Mouse (Mus musculus): ENCODE results near the gene Prr36. TPM values are rescaled to one million over a fixed set of nuclear protein-coding genes. Genes with fewer than 3 reads are reported as not detected.
A peak's percentile ranks its signal among the peaks of the same experiment; 100 is the strongest.
"Not testable (repeated sequence)": the region's sequence is repeated elsewhere in the genome, so short reads cannot be mapped to it uniquely, and the experiment has no call there.

Gene Prr36
- polyA plus RNA-seq (2016; fragmentation: Nextera tagmentation; extraction: Ambion mirVana), result 37.1 and 47.6 TPM in 2 replicates

DNA sequence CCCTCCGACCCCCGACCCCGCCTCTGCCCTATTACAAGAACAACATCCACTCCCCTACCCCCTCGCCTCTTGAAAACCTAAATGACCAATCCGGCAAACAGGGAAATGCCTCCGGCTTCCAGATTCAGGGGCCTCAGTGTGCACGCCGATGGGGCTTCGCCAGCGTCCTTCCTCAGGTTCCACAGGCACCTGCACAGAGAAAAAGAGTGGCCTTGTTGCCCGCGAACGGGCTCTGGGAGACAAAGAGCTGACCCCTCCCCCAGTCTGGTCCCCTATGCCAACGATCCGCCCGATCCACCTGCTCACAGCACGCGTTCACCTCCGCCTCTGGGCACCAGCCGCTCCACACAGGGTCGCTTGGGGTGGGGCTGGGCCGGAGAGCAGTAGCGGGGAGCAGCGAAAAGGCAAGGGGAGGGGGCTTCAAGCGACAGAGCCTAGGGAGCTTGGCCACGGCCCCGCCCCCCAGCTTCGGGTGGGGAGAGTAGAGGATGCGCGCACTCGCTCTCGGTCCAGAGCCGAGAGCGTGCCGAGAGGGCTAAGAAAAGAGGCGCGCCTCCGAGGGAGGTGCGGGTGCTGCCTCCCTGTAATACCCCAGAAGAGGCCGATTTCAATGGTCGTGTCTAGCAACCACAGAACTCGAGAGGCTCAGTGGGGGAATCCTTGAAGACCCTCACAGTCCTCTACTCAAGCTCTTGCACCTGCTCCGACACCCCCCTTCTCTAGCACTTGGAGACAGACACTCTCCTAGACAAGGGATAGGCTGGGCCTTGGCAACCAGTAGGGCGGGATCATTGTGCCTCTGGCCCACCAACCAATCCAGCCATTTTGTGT lies at the start of gene Prr36:
Prr36 (minus strand) TSS at position 669 of the 831 bp plus-strand sequence.
- Histone ChIP-seq H3K27ac (replicated peaks) (peak within 1 kb of the TSS; percentile 86), H3K27me3 (peaks cover 25% of the 10 kb centered on the region; the same call in 1 of the 2 replicates), H3K36me3 (0 out of 2 replicates have a peak, but pooled peaks cover 7% of the 10 kb centered on the region), H3K4me2 (replicated peaks) (peak within 1 kb of the TSS; percentile 82), H3K4me1 (peaks cover 45% of the 10 kb centered on the region), H3K4me3 (peak within 1 kb of the TSS; percentile 57), H3K9ac (replicated peaks) (peak within 1 kb of the TSS; percentile 76), H3K9me3 (no peaks in the 10 kb centered on the region)
- ATAC-seq (ENCODE audit: low FRiP score, low read depth), result peak; percentile 91
- under 1% methylated on average over 44 of the region's 44 CpGs for WGBS

DNA sequence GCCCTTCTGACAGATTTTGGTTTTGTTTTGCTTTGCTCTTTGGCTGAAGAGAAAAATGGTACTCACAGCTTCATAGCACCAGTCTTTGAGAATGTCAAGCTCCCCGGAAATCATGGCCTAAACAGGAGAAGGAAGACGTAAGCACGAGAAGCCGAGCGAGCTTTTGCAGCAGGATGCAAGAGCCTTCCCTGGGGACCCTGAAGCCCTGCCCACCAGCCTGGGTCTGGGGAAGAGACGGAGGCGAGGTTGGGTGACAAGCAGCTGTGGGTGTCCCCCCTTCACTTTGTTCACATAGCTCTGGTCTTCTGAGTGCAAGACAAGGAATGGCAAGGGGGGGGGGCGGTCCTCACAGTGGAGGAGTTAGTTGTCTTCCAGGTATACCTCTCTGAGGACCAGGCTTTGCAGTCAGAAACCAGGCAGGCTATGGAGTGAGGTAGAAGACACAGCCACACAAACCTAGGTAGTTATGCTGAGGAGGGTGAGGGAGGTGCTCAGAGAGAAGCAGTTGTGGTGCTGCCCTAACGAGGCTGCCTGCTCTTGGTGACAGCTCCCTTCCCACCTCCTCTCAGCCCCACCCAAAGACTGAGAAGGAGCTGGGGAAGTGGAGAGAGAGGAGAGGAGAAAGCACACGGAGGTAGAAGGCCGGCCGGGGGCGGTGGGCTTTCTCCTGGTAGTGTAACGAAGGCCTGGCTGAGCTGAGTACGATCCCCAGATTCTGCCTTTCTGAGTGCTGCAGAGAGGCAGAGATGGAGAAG lies 48.1 kb upstream of the Prr36 start:
- Histone ChIP-seq H3K4me2 (replicated peaks) (no peak overlapping the region), H3K4me1 (no peaks in the 10 kb centered on the region), H3K27ac (replicated peaks) (no peak overlapping the region), H3K4me3 (no peak overlapping the region), H3K36me3 (peaks cover 98% of the 10 kb centered on the region), H3K9me3 (no peaks in the 10 kb centered on the region), H3K9ac (replicated peaks) (no peak overlapping the region), H3K27me3 (no peaks in the 10 kb centered on the region)
- no peak for ATAC-seq (ENCODE audit: low FRiP score, low read depth)
- WGBS, result 93% methylated on average over 15 of the region's 15 CpGs

DNA sequence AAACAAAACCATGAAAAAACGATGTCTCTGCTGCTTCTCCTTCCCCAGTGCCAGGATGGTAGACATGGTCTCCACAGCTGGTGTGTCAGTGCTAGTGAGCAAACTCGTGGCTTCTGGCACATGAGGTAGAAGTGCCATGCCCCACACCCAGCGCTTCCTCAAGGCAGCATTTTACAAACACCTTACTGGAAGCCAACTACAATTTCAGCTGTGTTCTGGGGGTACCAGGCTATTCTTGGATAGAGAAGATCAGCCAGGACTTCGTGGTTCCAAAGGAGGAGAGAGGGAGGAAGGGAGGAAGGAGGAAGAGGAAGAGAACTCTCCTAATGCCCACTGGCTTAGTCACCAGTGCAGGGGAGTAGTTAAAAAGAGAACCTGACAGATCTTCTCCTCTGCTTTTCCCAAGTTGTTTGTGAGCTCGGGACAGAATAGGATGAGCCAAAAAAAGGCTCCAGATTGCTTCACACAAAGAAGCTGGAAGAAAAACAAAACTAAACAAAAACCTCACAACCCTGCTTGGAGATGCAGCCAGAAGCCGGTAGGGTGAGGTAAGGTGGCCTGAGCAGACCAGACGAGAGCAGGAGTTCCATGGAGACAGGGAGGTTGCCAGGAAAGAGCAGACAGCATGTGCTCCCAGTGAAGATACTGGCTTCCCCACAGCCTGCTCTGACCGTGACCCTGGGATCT lies 46.0 kb upstream of the Prr36 start:
- peaks cover 86% of the 10 kb centered on the region for H3K36me3 ChIP-seq
- no peak overlapping the region for H3K27ac ChIP-seq (replicated peaks)
- no peak overlapping the region for H3K4me2 ChIP-seq (replicated peaks)
- no peak overlapping the region for H3K4me3 ChIP-seq
- H3K9ac ChIP-seq (replicated peaks), result no peak overlapping the region
- 91% methylated on average over 8 of the region's 8 CpGs for WGBS
- peaks cover 10% of the 10 kb centered on the region for H3K4me1 ChIP-seq
- no peaks in the 10 kb centered on the region for H3K9me3 ChIP-seq
- ATAC-seq (ENCODE audit: low FRiP score, low read depth), result no peak
- H3K27me3 ChIP-seq, result no peaks in the 10 kb centered on the region

DNA sequence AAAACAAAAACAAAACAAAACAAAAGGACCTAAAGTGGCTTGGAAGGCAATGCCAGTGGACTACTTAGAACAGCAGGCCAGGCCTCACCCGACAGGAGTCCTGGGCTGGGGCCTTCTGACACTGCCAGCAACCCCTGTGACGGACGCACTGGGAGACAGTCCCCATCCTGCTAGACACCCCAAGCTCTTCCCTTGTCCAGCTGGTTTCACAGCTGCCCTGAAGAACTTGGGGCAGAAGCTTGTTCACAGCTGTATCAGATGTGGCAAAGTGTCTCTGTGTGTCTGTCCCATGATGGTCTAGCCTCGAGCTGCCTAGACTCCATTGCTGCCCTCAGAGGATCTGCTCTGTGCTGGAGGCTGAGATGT lies 42.5 kb upstream of the Prr36 start:
- ATAC-seq (ENCODE audit: low FRiP score, low read depth), result no peak
- Histone ChIP-seq H3K36me3 (peaks cover 72% of the 10 kb centered on the region), H3K4me3 (no peak overlapping the region), H3K4me1 (peaks cover 27% of the 10 kb centered on the region), H3K27ac (replicated peaks) (peak overlapping the region; percentile 94), H3K9ac (replicated peaks) (peak overlapping the region; percentile 90), H3K9me3 (no peaks in the 10 kb centered on the region), H3K4me2 (replicated peaks) (0 out of 2 replicates have a peak overlapping the region, but pooled peaks have one; percentile 71), H3K27me3 (no peaks in the 10 kb centered on the region)
- WGBS, result 82% methylated on average over 4 of the region's 4 CpGs

DNA sequence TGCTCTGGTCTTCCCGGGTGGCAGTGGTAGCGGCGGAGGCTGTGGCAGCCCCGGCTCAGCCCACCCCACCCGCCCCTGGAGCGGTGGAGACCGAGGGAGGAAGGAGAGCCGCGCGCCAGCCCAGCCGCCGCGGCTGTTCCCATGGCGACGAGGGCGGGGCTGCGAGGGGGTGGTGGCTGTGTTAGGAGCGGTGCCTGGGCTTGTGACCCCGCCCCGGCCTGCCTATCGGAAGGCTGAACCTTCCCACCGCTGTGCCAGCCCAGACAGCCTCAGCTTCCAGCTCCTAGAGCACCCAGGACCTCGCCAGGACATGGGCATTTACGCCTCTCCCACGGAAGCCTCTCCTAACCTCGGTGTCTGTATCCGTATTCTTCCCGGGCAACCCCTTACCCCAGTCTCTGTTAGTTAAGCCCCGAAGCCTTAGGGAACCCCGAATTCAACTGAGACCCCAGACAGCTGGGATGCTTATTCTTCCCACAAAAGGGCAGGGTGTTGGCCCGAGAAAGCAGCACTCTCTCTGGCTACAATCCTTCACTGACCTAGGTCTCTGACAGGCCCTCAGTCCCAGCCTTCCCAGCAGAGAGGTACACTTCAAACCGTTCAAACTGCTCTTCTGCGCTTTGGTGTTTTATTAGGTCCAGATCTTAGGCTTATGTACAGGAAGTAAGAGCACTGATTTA lies 42.0 kb upstream of the Prr36 start, which contains the start of gene Ctxn1:
Ctxn1 (minus strand) TSS at position 150 of the 680 bp plus-strand sequence.
- 6% methylated on average over 26 of the region's 33 CpGs for WGBS
- peak; percentile 92 for ATAC-seq (ENCODE audit: low FRiP score, low read depth)
- Histone ChIP-seq H3K4me1 (peaks cover 30% of the 10 kb centered on the region), H3K4me3 (peak within 1 kb of the TSS; percentile 74), H3K9me3 (no peaks in the 10 kb centered on the region), H3K9ac (replicated peaks) (peak within 1 kb of the TSS; percentile 90), H3K27me3 (no peaks in the 10 kb centered on the region), H3K36me3 (peaks cover 68% of the 10 kb centered on the region), H3K4me2 (replicated peaks) (peak within 1 kb of the TSS; percentile 71), H3K27ac (replicated peaks) (peak within 1 kb of the TSS; percentile 94)

DNA sequence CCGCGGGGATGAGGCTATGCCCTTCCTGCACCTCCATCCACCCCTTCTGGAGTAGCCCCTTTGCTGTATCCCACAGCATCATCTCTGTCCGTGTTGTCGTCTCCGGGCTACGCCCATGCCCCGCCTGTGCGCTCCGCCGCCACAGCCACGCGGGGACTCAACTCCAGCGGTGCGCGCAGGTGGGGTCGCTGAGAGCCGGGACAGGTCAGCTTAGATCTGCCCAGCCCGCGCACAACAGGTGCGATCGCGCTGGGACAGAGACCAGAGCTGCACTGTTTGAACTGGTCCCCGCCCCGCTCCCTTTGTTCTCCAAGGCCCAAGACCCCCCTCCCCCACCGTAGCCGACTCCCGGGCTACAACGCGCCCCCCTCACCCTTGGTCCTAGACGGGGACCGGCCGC lies 41.4 kb upstream of the Prr36 start:
- Histone ChIP-seq H3K27ac (replicated peaks) (peak overlapping the region; percentile 94), H3K27me3 (no peaks in the 10 kb centered on the region), H3K9me3 (no peaks in the 10 kb centered on the region), H3K4me3 (peak overlapping the region; percentile 74), H3K4me1 (peaks cover 36% of the 10 kb centered on the region), H3K9ac (replicated peaks) (peak overlapping the region; percentile 90), H3K4me2 (replicated peaks) (peak overlapping the region; percentile 71), H3K36me3 (peaks cover 62% of the 10 kb centered on the region)
- ATAC-seq (ENCODE audit: low FRiP score, low read depth), result peak; percentile 81
- whole genome bisulfite sequencing, result under 1% methylated on average over 32 of the region's 32 CpGs

DNA sequence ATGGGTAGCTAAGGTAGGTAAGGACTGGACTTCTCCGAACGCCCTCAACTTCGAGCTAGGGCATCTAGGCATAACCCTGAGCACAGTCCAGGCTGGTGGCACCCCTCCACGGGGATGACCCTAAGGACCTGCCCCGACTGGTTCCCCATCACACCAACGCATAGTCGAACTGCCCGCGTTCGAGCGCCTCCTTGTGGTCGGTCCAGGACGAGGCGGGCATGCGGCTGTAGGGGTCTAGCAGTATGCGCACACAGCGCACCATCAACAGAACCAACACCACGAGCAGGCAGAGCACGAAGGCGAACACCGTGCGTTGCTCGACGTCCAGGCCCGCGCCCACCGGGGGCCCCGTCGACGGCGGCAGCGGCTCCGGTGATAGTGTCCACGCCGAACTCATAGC lies 41.0 kb upstream of the Prr36 start:
- peaks cover 57% of the 10 kb centered on the region for H3K36me3 ChIP-seq
- H3K4me2 ChIP-seq (replicated peaks), result peak overlapping the region; percentile 71
- ATAC-seq (ENCODE audit: low FRiP score, low read depth), result peak; percentile 68
- peak overlapping the region; percentile 94 for H3K27ac ChIP-seq (replicated peaks)
- H3K9me3 ChIP-seq, result no peaks in the 10 kb centered on the region
- peak overlapping the region; percentile 90 for H3K9ac ChIP-seq (replicated peaks)
- 3% methylated on average over 31 of the region's 35 CpGs for WGBS
- no peaks in the 10 kb centered on the region for H3K27me3 ChIP-seq
- H3K4me1 ChIP-seq, result peaks cover 38% of the 10 kb centered on the region
- peak overlapping the region; percentile 74 for H3K4me3 ChIP-seq

DNA sequence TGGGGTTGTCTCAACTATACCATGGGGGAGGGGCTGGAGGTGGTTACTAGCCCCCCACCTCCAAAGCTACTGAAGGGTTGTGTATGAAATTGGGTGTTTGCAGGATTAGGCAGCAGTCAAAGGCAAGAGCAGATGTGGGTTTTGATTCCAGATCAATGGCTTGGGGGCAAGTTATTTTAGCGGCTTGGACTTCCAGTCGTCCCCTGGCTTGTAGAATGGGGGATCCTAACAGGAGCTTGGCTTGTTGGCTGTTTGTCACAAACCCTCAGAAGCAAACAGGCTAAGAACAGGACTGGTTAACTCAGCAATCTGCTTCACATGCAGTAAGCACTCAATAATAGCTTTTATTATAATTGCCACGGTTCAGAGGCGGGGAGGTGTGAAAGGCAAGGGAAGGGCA lies 40.1 kb upstream of the Prr36 start:
- Histone ChIP-seq H3K9me3 (no peaks in the 10 kb centered on the region), H3K4me2 (replicated peaks) (peak overlapping the region; percentile 71), H3K27me3 (no peaks in the 10 kb centered on the region), H3K9ac (replicated peaks) (peak overlapping the region; percentile 90), H3K4me3 (peak overlapping the region; percentile 74), H3K36me3 (peaks cover 48% of the 10 kb centered on the region), H3K27ac (replicated peaks) (peak overlapping the region; percentile 94; the same call in 1 of the 2 replicates), H3K4me1 (peaks cover 42% of the 10 kb centered on the region)
- 67% methylated on average over 4 of the region's 4 CpGs for WGBS
- no peak for ATAC-seq (ENCODE audit: low FRiP score, low read depth)

DNA sequence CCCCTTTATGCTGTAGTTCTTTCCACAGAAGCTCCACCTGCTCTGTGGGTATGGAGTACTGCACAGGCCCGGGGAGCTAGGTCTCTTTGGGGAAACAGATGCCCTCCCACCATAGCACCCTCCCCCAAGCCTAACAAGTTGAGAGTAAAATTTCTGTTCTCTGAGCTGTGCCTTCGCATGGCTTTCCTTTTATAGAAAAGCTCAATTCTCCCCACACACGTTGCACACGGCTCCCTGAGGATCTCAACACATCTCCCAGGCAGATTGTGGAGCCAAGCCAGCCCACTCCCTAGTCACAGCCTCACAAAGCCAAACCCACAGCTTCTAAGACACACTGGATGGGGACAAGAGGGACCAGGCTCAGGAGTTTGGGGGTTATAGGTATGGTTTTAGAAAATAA lies 39.7 kb upstream of the Prr36 start:
- Histone ChIP-seq H3K4me1 (peaks cover 43% of the 10 kb centered on the region), H3K27me3 (no peaks in the 10 kb centered on the region), H3K9ac (replicated peaks) (peak overlapping the region; percentile 90; the same call in 1 of the 2 replicates), H3K27ac (replicated peaks) (peak overlapping the region; percentile 94; the same call in 1 of the 2 replicates), H3K4me3 (peak overlapping the region; percentile 74; the same call in 1 of the 2 replicates), H3K36me3 (peaks cover 44% of the 10 kb centered on the region), H3K9me3 (no peaks in the 10 kb centered on the region), H3K4me2 (replicated peaks) (peak overlapping the region; percentile 71)
- no peak for ATAC-seq (ENCODE audit: low FRiP score, low read depth)
- WGBS, result 67% methylated on average over 4 of the region's 4 CpGs

DNA sequence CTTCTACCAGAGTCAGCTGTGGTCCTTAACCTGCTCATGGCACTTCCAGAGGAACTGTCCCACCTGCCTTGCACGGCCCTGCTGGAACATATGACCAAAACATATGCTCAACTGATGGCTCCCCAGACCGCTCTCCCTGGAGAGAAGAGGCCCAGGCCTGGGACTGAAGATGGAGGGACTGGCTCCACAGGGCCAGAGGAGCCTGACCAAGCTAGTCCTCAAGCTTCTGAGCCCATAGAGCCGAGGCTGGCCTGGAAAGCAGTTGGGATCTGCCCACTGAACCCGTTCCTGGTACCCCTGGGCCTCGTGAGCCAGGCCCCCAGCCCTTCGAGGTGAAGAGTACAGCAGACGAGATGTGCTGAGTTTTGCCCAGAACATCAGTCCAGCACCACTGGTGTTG lies 38.2 kb upstream of the Prr36 start:
- not testable (repeated sequence) for H3K9ac ChIP-seq (replicated peaks); H3K9me3 ChIP-seq; H3K4me2 ChIP-seq (replicated peaks); H3K27me3 ChIP-seq; H3K27ac ChIP-seq (replicated peaks); H3K4me3 ChIP-seq; ATAC-seq (ENCODE audit: low FRiP score, low read depth)
- peaks cover 30% of the 10 kb centered on the region for H3K36me3 ChIP-seq
- 89% methylated on average over 7 of the region's 7 CpGs for WGBS
- peaks cover 48% of the 10 kb centered on the region for H3K4me1 ChIP-seq

DNA sequence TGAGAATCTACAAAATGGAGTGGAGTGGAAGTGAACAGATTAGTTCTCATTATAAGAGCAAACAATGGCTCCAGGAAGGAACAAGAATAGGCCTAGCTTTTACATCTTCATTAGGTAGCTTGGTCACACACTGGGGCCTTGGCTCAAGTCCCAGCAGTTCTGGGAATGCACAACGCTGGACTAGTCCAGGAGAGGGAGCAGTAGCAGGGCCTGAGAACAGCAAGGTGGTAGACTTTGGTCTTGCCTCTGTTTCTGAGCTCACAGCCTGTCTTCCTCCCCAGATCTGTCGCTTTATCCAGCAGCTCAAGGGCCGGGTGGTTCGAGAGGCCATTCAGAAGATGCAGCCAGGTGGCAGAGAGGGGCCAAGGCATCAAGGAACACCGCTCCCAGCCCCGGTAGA lies 36.7 kb upstream of the Prr36 start:
- Histone ChIP-seq H3K27me3 (peaks cover 6% of the 10 kb centered on the region; the same call in 1 of the 2 replicates), H3K4me1 (peaks cover 46% of the 10 kb centered on the region), H3K9me3 (no peaks in the 10 kb centered on the region), H3K9ac (replicated peaks) (peak overlapping the region; percentile 90; the same call in 1 of the 2 replicates), H3K4me3 (peak overlapping the region; percentile 94), H3K36me3 (peaks cover 29% of the 10 kb centered on the region), H3K4me2 (replicated peaks) (peak overlapping the region; percentile 73), H3K27ac (replicated peaks) (no peak overlapping the region)
- 63% methylated on average over 6 of the region's 6 CpGs for WGBS
- no peak for ATAC-seq (ENCODE audit: low FRiP score, low read depth)
